Mouse (Mus musculus): Measurements from ENCODE around the gene Crybb2.
A peak's percentile ranks its signal among the peaks of the same experiment; 100 is the strongest.

Gene Crybb2

GRCm38 (mm10) chr5:113090750-113091149, 20.8 kb upstream of the Crybb2 start:
- DNase-seq (ENCODE audit: low spot score in 2 of 2), result no peak

DNA sequence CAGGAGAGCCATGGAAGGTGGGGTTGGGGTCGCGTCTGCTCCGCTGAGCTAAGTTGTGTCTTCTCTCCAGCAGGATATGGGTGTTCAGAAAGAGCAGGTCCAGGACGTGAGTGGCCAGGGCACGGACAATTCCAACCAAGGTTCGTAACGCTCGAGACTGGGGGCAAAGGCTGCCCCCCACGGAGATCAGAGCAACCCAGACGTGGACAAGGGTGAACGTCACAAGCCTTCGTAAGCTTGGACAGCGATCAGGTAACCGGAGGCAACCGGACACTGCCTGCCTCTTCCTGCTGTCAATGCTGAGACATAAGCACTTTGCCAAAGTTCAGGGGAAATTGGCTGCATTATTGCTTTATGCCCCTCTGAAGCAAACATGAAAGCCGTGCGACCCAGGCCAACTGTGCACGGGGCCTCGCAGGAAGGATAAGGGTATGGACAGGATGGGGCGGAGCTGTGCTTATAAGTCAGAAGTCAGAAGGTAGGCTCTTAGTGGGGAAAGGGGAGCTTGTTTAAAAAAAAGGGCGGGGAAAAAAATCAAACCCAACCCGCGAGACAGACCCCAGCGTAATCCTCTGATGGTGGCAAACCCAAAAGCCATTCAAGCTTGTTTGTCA, 20.3 kb upstream of the Crybb2 start:
- no peak for DNase-seq (ENCODE audit: low spot score in 2 of 2)

DNA sequence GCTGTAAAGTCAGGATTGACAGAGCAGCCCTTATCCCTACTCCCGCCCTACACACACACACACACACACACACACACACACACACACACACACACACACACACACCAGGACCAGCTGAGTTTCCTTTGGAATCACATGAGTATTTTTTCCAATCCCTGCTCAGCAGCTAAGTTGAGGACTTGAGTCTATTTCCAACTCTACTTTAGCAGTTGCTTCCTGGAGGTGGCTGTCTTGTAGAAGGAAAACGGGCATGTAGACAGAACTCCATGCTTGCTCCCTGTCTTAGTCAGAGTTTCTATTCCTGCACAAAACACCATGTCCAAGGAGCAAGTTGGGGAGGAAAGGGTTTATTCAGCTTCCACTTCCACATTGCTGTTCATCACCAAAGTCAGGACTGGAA, 17.5 kb upstream of the Crybb2 start:
- no peak for DNase-seq (ENCODE audit: low spot score in 2 of 2)

DNA sequence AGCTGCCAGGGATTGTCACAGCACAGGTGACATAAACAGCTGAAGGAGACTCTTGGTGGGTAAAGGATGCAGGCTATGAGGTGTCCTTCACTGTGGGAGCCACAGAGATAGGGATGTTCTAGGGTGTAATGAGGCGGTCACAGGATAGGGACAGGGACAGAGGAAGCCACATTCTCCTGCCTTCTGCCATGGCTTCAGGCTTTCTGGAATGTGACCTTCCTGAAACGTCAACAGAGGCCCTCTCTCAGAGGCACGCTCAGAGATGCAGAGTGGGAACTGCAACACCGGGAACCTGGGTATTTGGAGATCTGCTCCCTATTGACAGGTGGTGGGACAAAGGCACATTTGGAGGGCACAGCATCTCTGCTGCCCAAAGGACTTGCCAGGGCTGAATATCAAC, 17.1 kb upstream of the Crybb2 start:
- DNase-seq (ENCODE audit: low spot score in 2 of 2), result no peak

DNA sequence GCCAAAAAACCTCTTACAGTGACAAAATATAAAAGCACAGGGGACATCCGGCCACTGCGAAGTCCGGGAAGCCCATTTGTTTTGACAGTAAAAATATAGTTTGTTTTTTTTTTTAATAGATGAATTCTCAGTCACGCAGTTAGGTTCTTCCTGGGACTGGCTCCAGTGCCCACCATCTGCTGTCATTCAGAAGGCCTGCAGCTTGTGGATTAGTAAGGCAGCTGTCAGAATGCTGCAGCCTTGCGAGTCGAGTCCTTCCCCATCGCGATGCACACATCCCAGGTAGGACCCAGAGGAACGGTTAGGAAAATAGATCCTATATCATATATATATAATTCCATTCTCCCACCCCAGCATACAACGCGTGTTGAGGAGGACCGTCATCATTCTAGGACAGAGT, 16.5 kb upstream of the Crybb2 start:
- peak; percentile 72 to 83 for DNase-seq (ENCODE audit: low spot score in 2 of 2)

DNA sequence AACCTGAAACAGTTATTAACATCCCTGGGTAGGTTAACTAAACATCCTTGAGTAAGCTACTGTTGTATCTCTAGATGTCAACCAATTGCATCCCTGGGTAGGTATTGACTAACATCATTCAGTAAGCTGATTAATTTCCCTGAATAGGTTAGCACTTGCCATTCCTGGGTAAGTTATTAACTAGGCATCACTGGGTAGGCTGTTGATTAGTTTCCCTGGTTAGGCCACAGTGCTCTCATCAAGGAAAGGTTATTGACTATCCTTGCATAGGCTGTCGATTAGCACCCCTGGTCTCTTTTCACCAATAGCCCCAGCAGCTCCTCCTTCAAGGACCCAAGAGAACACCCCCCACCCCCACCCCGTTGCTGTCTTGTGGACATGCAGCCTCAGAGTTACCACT, 16.0 kb upstream of the Crybb2 start:
- no peak for DNase-seq (ENCODE audit: low spot score in 2 of 2)

- DNase-seq (ENCODE audit: low spot score in 2 of 2), result no peak
These were observed 14.4 kb upstream of the Crybb2 start for GRCm38 (mm10) chr5:113084309-113084708.

DNA sequence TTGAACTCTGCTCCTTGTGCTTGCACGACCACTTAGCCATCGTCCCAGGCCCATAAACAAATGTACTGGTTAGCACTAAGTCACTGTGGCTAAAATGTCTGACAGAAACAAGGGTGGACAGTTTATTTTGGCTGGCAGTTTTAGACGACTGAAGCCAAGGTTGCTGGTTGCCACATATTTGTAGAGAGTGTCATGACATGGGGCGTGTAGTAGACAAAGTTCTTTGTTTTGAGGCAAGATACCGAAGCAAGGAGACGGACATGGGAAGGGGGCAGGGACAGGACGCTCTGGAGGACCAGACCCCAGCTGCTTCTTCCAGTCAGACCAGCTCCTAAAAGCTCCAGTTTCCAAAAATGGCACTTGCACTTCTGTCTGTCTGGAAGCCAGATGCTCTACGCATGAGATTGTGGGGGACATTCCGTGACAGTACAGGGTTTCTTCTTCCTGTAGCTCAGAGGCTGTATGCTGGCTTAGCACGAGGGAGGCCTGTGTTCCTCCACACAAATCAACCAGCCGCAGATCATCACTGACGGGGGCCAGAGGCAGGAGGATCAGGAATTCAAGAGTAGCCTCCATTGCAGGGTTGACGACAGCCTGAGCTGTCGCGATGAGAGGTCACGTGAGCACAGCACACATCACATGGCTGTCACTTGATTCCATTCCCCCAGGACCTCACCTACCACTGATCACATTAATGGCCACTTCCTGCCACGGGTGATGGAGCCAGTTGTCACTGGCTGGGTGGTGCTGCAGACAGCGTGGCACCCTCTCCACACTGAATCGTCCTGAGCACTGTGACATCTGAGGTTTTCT, 12.6 kb upstream of the Crybb2 start:
- peak in 1 of 2 experiments; percentile 54 for DNase-seq (ENCODE audit: low spot score in 2 of 2)

GRCm38 (mm10) chr5:113081439-113081838, 11.5 kb upstream of the Crybb2 start, which contains the start of gene Crybb3:
Gene Crybb3 (minus strand): TSS chr5:113081584.
- DNase-seq (ENCODE audit: low spot score in 2 of 2), result peak; percentile 67 to 74

- no peak for DNase-seq (ENCODE audit: low spot score in 2 of 2)
These were observed 11.1 kb upstream of the Crybb2 start for GRCm38 (mm10) chr5:113081020-113081419.

GRCm38 (mm10) chr5:113079783-113080182, 9.9 kb upstream of the Crybb2 start:
- peak; percentile 48 to 68 for DNase-seq (ENCODE audit: low spot score in 2 of 2)

DNA sequence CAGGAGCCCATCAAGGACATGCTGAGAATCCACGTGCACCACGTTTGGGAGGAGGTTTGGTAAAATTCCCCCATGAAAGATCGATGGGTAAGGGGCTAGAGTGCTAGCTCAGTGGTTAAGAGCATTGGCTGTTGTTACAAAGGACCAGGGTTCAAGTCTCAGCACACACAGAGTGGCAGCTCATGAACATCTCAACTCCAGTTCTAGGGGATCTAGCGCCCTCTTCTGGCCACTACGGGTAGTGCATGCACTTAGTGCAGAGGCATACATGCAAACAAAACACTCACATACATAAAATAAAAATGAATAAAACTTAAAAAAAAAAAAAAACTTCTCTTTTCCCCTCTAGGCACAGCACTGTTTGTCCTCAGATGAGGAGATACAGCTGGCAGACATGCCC, 8.8 kb upstream of the Crybb2 start:
- DNase-seq (ENCODE audit: low spot score in 2 of 2), result no peak

DNA sequence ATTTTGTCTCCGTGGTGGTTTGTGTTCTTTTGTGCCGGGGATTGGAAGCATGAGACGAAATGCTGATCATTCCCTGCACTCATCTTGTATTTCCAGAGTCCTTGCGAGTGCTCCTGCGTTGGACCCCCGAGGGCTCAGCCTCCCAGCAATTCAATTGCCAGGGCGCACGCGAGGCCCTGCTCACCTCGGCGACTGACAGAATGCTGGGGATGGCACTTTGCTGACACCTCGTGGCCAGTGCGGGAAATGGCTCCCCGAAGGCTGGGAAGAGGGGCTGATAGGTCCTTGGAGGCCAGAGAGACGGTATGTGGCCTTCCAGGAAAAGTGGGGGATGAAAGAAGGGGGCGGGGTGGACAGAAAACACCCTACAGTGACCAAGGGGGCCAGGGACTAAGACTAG, 15.6 kb downstream of the Crybb2 start:
- DNase-seq (ENCODE audit: low spot score in 2 of 2), result peak; percentile 83 to 90

GRCm38 (mm10) chr5:113050581-113051185, 19.2 kb downstream of the Crybb2 start:
- no peak for DNase-seq (ENCODE audit: low spot score in 2 of 2)

DNA sequence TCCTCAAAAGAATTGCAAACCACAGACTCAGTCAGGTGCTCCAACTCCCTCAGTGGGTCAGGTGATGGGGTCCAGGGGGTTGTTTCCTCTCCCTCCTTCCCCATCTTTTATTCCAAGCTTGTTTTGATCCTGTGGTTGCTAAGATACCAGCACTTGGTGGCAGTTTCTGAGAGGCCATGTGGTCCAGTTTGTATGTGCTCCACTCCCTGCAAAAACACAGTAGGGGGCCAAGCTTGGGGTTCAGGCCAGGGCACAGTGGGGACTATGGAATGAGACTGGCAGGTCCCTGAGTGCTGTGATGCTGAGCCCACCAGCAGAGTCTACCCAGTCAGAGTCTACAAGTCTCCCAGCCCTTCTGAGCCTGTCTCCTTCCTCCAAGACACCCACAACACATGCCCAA, 20.0 kb downstream of the Crybb2 start:
- DNase-seq (ENCODE audit: low spot score in 2 of 2), result peak; percentile 50 to 62

DNA sequence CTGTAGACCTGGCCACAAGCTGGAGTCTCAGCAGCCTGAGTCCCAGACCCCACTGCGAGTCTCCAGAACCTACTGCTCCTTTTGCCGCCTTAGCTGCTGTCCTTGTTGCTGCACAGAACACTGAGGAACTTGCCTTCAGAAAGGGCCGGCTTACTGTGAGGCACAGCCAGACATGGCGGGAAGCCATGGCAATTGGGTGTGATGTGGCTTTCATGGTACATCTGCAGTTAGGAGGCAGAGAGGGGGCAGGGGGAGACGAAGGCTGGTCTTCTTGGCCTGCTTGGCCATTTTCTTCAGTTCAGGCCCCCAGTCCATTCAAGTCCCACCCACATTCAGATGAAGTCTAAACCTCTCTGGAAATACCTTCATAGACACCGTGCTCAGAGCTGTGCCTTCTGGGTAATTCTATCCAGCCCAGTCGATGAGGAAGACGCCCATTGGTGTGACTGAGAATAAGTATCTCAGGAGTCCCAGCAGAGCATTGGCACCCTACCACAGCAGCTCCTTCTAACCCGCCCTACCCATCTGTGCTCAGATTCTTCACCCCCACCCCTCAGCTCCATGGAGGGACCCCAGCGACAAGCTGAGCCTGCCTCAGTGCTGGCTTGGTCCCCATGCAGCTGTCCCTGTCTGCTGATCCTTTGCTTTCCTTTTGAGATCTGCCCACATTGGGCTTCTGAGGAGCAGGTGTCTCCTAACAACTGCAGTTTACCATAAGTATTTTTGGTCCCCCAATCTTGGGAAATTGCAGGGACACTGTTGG, 24.2 kb downstream of the Crybb2 start:
- DNase-seq (ENCODE audit: low spot score in 2 of 2), result peak; percentile 76 to 86

DNA sequence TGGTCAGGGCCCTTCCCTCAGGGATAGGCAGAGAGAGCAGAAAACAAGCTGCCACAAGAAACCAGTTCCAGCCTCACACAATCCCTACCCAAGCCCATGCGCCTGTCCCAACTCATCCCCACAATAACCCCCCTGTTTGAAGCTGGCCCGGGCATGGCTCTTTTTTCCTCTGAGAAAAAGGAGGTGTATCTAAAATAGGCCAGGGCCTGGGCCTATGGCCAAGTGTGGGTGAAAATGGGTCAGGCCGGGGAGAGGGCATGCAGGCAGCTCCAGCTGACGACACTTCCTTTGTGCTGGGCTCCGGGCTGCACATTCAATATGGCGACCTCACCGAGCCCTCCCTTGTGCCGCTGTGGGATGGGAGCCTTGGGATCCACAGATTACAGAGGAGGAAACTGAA, 26.4 kb downstream of the Crybb2 start:
- DNase-seq (ENCODE audit: low spot score in 2 of 2), result peak; percentile 82 to 86

DNA sequence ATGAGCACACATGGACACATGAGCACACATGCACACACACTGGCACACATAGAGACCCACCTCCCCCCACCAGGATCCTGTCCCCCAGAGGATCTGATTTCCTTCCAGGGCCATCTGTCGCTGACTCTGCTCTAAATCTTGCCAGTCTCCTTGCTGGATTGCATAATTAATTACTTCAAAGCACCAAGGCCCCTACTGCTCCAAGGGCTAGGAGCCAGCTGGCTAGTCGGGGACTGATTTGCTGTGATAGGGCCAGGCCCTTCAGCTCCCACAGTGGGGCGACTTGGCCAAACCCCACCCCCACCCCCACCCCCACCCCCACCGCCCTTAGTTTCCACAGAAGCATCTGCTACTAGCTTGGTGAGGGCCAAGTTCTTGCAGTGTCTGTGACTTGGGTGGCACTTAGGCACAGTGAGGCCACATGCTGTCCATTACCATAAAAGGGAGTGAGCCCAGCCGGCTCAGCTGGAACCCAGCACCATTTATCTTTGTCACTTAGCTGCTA, 28.3 kb downstream of the Crybb2 start:
- peak; percentile 89 to 92 for DNase-seq (ENCODE audit: low spot score in 2 of 2)

DNA sequence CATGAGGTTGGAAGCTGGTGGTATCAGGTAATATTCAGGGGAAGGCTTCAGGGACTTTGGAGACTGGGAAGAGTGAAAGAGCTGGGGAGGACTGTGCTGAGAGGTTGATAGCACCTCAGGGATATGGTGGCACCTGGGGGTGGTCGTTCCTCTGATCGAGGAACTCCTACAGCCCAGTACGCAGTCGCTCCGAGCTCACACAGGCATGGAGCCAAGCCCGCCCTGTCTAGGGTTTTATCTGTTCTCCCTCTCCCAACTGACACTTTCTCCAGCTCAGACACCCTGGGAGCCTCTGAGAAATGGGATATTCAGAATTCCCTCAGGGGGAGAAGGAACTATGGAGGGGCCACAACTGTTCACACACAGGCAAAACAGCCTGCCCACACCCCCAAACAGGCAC, 29.1 kb downstream of the Crybb2 start:
- DNase-seq (ENCODE audit: low spot score in 2 of 2), result peak; percentile 58 to 60

- DNase-seq (ENCODE audit: low spot score in 2 of 2), result peak in 1 of 2 experiments; percentile 41
These were observed 31.3 kb downstream of the Crybb2 start for GRCm38 (mm10) chr5:113038601-113039000.

GRCm38 (mm10) chr5:113035094-113036047, 34.5 kb downstream of the Crybb2 start:
- no peak for DNase-seq (ENCODE audit: low spot score in 2 of 2)

Measured in right cerebral cortex, postnatal 10 days (tissue).